Mouse (Mus musculus): Measurements from ENCODE around the gene Mettl8. TPM values are rescaled to one million over a fixed set of nuclear protein-coding genes. Genes with fewer than 3 reads are reported as not detected.
A peak's percentile ranks its signal among the peaks of the same experiment; 100 is the strongest.

The Mettl8 gene
- polyA plus RNA-seq, 1 experiment from 2014 or later = 19.2 TPM

GRCm38 (mm10) chr2:71030663-71031062 is 24.7 kb downstream of the Mettl8 start:
- H3K9ac ChIP-seq = no peak overlapping the region
- WGBS = 91% methylated on average over 2 of the region's 2 CpGs
- H3K4me1 ChIP-seq = peaks cover 27% of the 10 kb centered on the region
- no peak overlapping the region for H3K27ac ChIP-seq
- H3K4me2 ChIP-seq (replicated peaks) = no peak overlapping the region
- H3K36me3 ChIP-seq = no peaks in the 10 kb centered on the region
- H3K27me3 ChIP-seq = no peaks in the 10 kb centered on the region
- ATAC-seq (ENCODE audit: low FRiP score) = no peak
- H3K9me3 ChIP-seq (replicated peaks) = no peaks in the 10 kb centered on the region
- no peak overlapping the region for H3K4me3 ChIP-seq

- no peaks in the 10 kb centered on the region for H3K27me3 ChIP-seq
- no peaks in the 10 kb centered on the region for H3K9me3 ChIP-seq (replicated peaks)
- no peak overlapping the region for H3K27ac ChIP-seq
- ATAC-seq (ENCODE audit: low FRiP score) = no peak
- no peaks in the 10 kb centered on the region for H3K36me3 ChIP-seq
- no peak overlapping the region for H3K4me2 ChIP-seq (replicated peaks)
- H3K4me1 ChIP-seq = peaks cover 10% of the 10 kb centered on the region
- no peak overlapping the region for H3K4me3 ChIP-seq
- WGBS = 97% methylated on average over 9 of the region's 9 CpGs
- no peak overlapping the region for H3K9ac ChIP-seq
Measured at GRCm38 (mm10) chr2:71027631-71028030, 27.8 kb downstream of the Mettl8 start.

- Histone ChIP-seq H3K36me3 (no peaks in the 10 kb centered on the region), H3K4me2 (replicated peaks) (no peak overlapping the region), H3K27ac (no peak overlapping the region), H3K4me3 (no peak overlapping the region), H3K9ac (no peak overlapping the region), H3K9me3 (replicated peaks) (no peaks in the 10 kb centered on the region), H3K4me1 (peaks cover 2% of the 10 kb centered on the region; the same call in 1 of the 2 replicates), H3K27me3 (no peaks in the 10 kb centered on the region)
- 36% methylated on average over 5 of the region's 5 CpGs for WGBS
- ATAC-seq (ENCODE audit: low FRiP score) = peak; percentile 16; the same call in 1 of the 2 replicates
Measured at GRCm38 (mm10) chr2:71026787-71027186, 28.6 kb downstream of the Mettl8 start.

- Histone ChIP-seq H3K4me1 (no peaks in the 10 kb centered on the region), H3K27ac (no peak overlapping the region), H3K9me3 (replicated peaks) (no peaks in the 10 kb centered on the region), H3K9ac (no peak overlapping the region), H3K27me3 (no peaks in the 10 kb centered on the region), H3K4me3 (no peak overlapping the region), H3K4me2 (replicated peaks) (no peak overlapping the region), H3K36me3 (no peaks in the 10 kb centered on the region)
- 61% methylated on average over 12 of the region's 12 CpGs for WGBS
- ATAC-seq (ENCODE audit: low FRiP score) = no peak
Measured at GRCm38 (mm10) chr2:71025576-71026315, 29.6 kb downstream of the Mettl8 start.

GRCm38 (mm10) chr2:71023986-71024385 is 31.4 kb downstream of the Mettl8 start:
- Histone ChIP-seq H3K4me3 (no peak overlapping the region), H3K27ac (no peak overlapping the region), H3K9me3 (replicated peaks) (no peaks in the 10 kb centered on the region), H3K27me3 (no peaks in the 10 kb centered on the region), H3K4me1 (peaks cover 7% of the 10 kb centered on the region; the same call in 1 of the 2 replicates), H3K36me3 (no peaks in the 10 kb centered on the region), H3K9ac (no peak overlapping the region), H3K4me2 (replicated peaks) (no peak overlapping the region)
- WGBS = 94% methylated on average over 6 of the region's 6 CpGs
- no peak for ATAC-seq (ENCODE audit: low FRiP score)

- Histone ChIP-seq H3K27me3 (no peaks in the 10 kb centered on the region), H3K4me1 (peaks cover 7% of the 10 kb centered on the region; the same call in 1 of the 2 replicates), H3K9ac (no peak overlapping the region), H3K27ac (no peak overlapping the region), H3K36me3 (no peaks in the 10 kb centered on the region), H3K4me3 (no peak overlapping the region), H3K9me3 (replicated peaks) (no peaks in the 10 kb centered on the region), H3K4me2 (replicated peaks) (no peak overlapping the region)
- no peak for ATAC-seq (ENCODE audit: low FRiP score)
- 91% methylated on average over 6 of the region's 6 CpGs for WGBS
Measured at GRCm38 (mm10) chr2:71022991-71023390, 32.4 kb downstream of the Mettl8 start.

GRCm38 (mm10) chr2:71020674-71021073 is 34.7 kb downstream of the Mettl8 start:
- Histone ChIP-seq H3K36me3 (no peaks in the 10 kb centered on the region), H3K4me1 (peaks cover 7% of the 10 kb centered on the region; the same call in 1 of the 2 replicates), H3K4me3 (no peak overlapping the region), H3K9me3 (replicated peaks) (no peaks in the 10 kb centered on the region), H3K9ac (no peak overlapping the region), H3K4me2 (replicated peaks) (no peak overlapping the region), H3K27me3 (no peaks in the 10 kb centered on the region), H3K27ac (no peak overlapping the region)
- ATAC-seq (ENCODE audit: low FRiP score) = no peak
- 85% methylated on average over 8 of the region's 8 CpGs for WGBS

- H3K9me3 ChIP-seq (replicated peaks) = no peaks in the 10 kb centered on the region
- H3K4me1 ChIP-seq = peaks cover 7% of the 10 kb centered on the region; the same call in 1 of the 2 replicates
- no peak overlapping the region for H3K9ac ChIP-seq
- WGBS = 62% methylated on average over 8 of the region's 8 CpGs
- peak overlapping the region; percentile 25; the same call in 1 of the 2 replicates for H3K27ac ChIP-seq
- H3K4me3 ChIP-seq = no peak overlapping the region
- no peaks in the 10 kb centered on the region for H3K27me3 ChIP-seq
- H3K36me3 ChIP-seq = no peaks in the 10 kb centered on the region
- no peak overlapping the region for H3K4me2 ChIP-seq (replicated peaks)
- no peak for ATAC-seq (ENCODE audit: low FRiP score)
Measured at GRCm38 (mm10) chr2:71019704-71020375, 35.5 kb downstream of the Mettl8 start.

- 67% methylated on average over 9 of the region's 9 CpGs for WGBS
- Histone ChIP-seq H3K27me3 (no peaks in the 10 kb centered on the region), H3K27ac (0 out of 2 replicates have a peak overlapping the region, but pooled peaks have one; percentile 30), H3K9ac (no peak overlapping the region), H3K36me3 (no peaks in the 10 kb centered on the region), H3K9me3 (replicated peaks) (no peaks in the 10 kb centered on the region), H3K4me2 (replicated peaks) (no peak overlapping the region), H3K4me1 (peaks cover 7% of the 10 kb centered on the region; the same call in 1 of the 2 replicates), H3K4me3 (no peak overlapping the region)
- ATAC-seq (ENCODE audit: low FRiP score) = no peak
Measured at GRCm38 (mm10) chr2:71019277-71019676, 36.1 kb downstream of the Mettl8 start.

- H3K27me3 ChIP-seq = no peaks in the 10 kb centered on the region
- ATAC-seq (ENCODE audit: low FRiP score) = no peak
- H3K4me1 ChIP-seq = no peaks in the 10 kb centered on the region
- no peak overlapping the region for H3K9ac ChIP-seq
- 91% methylated on average over 7 of the region's 7 CpGs for WGBS
- no peak overlapping the region for H3K4me2 ChIP-seq (replicated peaks)
- no peaks in the 10 kb centered on the region for H3K9me3 ChIP-seq (replicated peaks)
- H3K36me3 ChIP-seq = no peaks in the 10 kb centered on the region
- H3K4me3 ChIP-seq = no peak overlapping the region
- no peak overlapping the region for H3K27ac ChIP-seq
Measured at GRCm38 (mm10) chr2:71013521-71013920, 41.9 kb downstream of the Mettl8 start.

- Histone ChIP-seq H3K9ac (no peak overlapping the region), H3K9me3 (replicated peaks) (no peaks in the 10 kb centered on the region), H3K27me3 (no peaks in the 10 kb centered on the region), H3K27ac (no peak overlapping the region), H3K4me1 (no peaks in the 10 kb centered on the region), H3K4me2 (replicated peaks) (no peak overlapping the region), H3K36me3 (no peaks in the 10 kb centered on the region), H3K4me3 (no peak overlapping the region)
- no peak for ATAC-seq (ENCODE audit: low FRiP score)
- 88% methylated on average over 1 of the region's 1 CpGs for WGBS
Measured at GRCm38 (mm10) chr2:71011816-71012215, 43.6 kb downstream of the Mettl8 start.

GRCm38 (mm10) chr2:71004354-71004753 is 51.0 kb downstream of the Mettl8 start:
- H3K27ac ChIP-seq = no peak overlapping the region
- no peaks in the 10 kb centered on the region for H3K36me3 ChIP-seq
- H3K4me2 ChIP-seq (replicated peaks) = no peak overlapping the region
- 75% methylated on average over 4 of the region's 4 CpGs for WGBS
- no peak overlapping the region for H3K4me3 ChIP-seq
- no peaks in the 10 kb centered on the region for H3K9me3 ChIP-seq (replicated peaks)
- no peak overlapping the region for H3K9ac ChIP-seq
- ATAC-seq (ENCODE audit: low FRiP score) = no peak
- no peaks in the 10 kb centered on the region for H3K4me1 ChIP-seq
- H3K27me3 ChIP-seq = no peaks in the 10 kb centered on the region
